Mouse (Mus musculus): ENCODE measurements at regions not wholly inside any gene's neighbourhood (a gene's known extent, or its start where the extent isn't known, plus 50 kb on each side); places are given as distances from the start of the nearest gene placed in this dataset.

GRCm38 (mm10) chr16:77467216-77467615 lies 134.7 kb downstream of the Gm11146 start:
- no peak for TF ChIP-seq CTCF (IDR thresholded peaks at IDR 0.05; ENCODE audit: insufficient read depth, low read length)
- TF ChIP-seq POLR2A (IDR thresholded peaks at IDR 0.05; ENCODE audit: borderline replicate concordance, extremely low read depth, low read depth, low read length) = no peak

Data from lung, adult 2 months (tissue).